Mouse (Mus musculus) heart, embryonic 15.5 days (tissue): ENCODE results near the gene Kif15. TPM values are rescaled to one million over a fixed set of nuclear protein-coding genes. Genes with fewer than 3 reads are reported as not detected.
A peak's percentile ranks its signal among the peaks of the same experiment; 100 is the strongest.

ENCODE experiments used
- ATAC-seq: fragments of 200-750 bp; cut with Nextera tagmentation; replicated peaks from 2 replicates; pipeline ENCODE4 v1.8.0; 2017; ENCODE audit warnings: low read depth, moderate TSS enrichment; ENCODE audit not compliant: insufficient number of reproducible peaks, insufficient read depth, low FRiP score
- H3K27ac ChIP-seq: fragments of 300-500 bp; sonication (generic); 2 replicates; pipeline ENCODE4 v1.5.1; 2015; ENCODE audit warnings: mild to moderate bottlenecking, inconsistent platforms
- H3K27me3 ChIP-seq: fragments of 300-500 bp; sonication (generic); 2 replicates; pipeline ENCODE4 v1.6.1; 2015; ENCODE audit warnings: inconsistent platforms
- H3K36me3 ChIP-seq: fragments of 300-500 bp; sonication (generic); 2 replicates; pipeline ENCODE4 v1.6.1; 2015; ENCODE audit warnings: mild to moderate bottlenecking, inconsistent platforms
- H3K4me1 ChIP-seq: fragments of 300-500 bp; sonication (generic); replicated peaks from 2 replicates; pipeline ENCODE4 v1.6.1; 2015; ENCODE audit warnings: inconsistent platforms
- H3K4me2 ChIP-seq: fragments of 300-500 bp; sonication (generic); 2 replicates; pipeline ENCODE4 v1.6.1; 2015; ENCODE audit warnings: inconsistent platforms, mild to moderate bottlenecking, moderate library complexity
- H3K4me3 ChIP-seq: fragments of 300-500 bp; sonication (generic); 2 replicates; pipeline ENCODE4 v1.5.1; 2015; ENCODE audit warnings: mild to moderate bottlenecking, inconsistent platforms
- H3K9ac ChIP-seq: fragments of 300-500 bp; sonication (generic); 2 replicates; pipeline ENCODE4 v1.6.1; 2015; ENCODE audit warnings: mild to moderate bottlenecking, inconsistent platforms
- H3K9me3 ChIP-seq: fragments of 300-500 bp; sonication (generic); replicated peaks from 2 replicates; pipeline ENCODE4 v1.6.1; 2016; ENCODE audit warnings: inconsistent platforms
- WGBS: fragments of 180-500 bp; shearing (Covaris S2); methylation state at CpG from one replicate; pipeline ENCODE4 v1.1.7; 2015; ENCODE audit warnings: mixed read lengths; 5-methylcytosine and 5-hydroxymethylcytosine counted together
- polyA plus RNA-seq: library from polyadenylated mRNA; unstranded; fragments of >200 nt; fragmentation: Nextera tagmentation; extraction: Ambion mirVana; gene quantifications from 2 replicates; pipeline ENCODE4 v1.2.1, GENCODE M21; 2015

Kif15 gene
- polyA plus RNA-seq, result 23.8 and 31.2 TPM in 2 replicates

DNA sequence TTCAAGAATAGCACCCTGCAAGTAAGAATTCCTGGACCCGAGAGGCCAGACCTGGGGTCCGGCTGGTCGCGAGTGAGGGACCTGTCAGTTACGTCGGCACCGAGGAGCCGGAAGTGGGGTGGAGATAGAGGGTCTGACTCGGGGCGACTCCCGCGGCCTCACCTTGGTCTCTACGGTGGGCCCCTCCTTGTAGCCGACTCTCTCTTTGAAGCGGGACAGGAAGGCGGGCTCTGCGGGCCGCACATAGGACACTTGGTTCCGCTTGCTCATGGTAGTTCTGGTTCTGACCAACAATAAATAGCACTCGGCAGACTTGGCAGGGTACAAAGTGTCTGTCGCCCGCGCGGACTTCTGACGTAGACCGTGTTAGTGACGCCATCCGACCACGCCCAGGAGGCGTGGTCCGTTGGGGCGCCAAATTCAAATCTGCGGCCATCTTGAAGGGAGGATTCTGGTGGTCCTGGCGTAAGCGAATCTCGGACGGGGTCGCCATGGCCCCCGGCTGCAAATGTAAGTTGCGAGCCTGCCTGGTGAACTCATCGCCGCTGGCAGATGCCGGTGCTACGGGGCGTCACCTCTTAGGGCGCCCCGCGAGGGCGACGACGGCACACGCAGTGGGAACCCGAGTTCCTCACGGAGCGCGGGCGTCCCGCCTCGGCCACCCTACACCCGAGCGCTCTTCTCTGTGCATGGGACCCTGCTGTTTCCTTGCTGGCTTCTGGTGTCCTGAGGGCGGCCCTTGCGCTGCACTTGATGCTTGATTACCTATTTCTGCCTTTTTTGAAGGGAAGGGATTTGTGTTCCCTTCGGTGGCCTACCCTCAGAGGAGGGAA lies at the start of gene Kif15, which contains the start of gene 1110059G10Rik:
Gene Kif15, plus strand, starts transcription at position 404 of the 833 bp plus-strand sequence.
Gene 1110059G10Rik, minus strand, starts transcription at position 358 of the 833 bp plus-strand sequence.
- H3K27ac ChIP-seq, result peak within 1 kb of the TSS; percentile 85
- peaks cover 12% of the 10 kb centered on the region for H3K36me3 ChIP-seq
- H3K9ac ChIP-seq, result peak within 1 kb of the TSS; percentile 84
- peak within 1 kb of the TSS; percentile 96 for H3K4me3 ChIP-seq
- ATAC-seq, result peak; percentile 95
- no peaks in the 10 kb centered on the region for H3K27me3 ChIP-seq
- H3K9me3 ChIP-seq, result no peaks in the 10 kb centered on the region
- peak within 1 kb of the TSS; percentile 70 for H3K4me2 ChIP-seq
- peaks cover 16% of the 10 kb centered on the region for H3K4me1 ChIP-seq
- under 1% methylated on average over 64 of the region's 64 CpGs for WGBS

- Histone ChIP-seq H3K9me3 (no peaks in the 10 kb centered on the region), H3K4me1 (0 out of 2 replicates have a peak, but pooled peaks cover 2% of the 10 kb centered on the region), H3K4me2 (no peak overlapping the region), H3K27me3 (no peaks in the 10 kb centered on the region; the same call in 1 of the 2 replicates), H3K36me3 (no peaks in the 10 kb centered on the region; the same call in 1 of the 2 replicates), H3K27ac (no peak overlapping the region), H3K9ac (no peak overlapping the region), H3K4me3 (no peak overlapping the region)
- WGBS, result 79% methylated on average over 2 of the region's 2 CpGs
- ATAC-seq, result no peak
Measured at GRCm38 (mm10) chr9:122901047-122901446, 49.8 kb upstream of the Kif15 start.

DNA sequence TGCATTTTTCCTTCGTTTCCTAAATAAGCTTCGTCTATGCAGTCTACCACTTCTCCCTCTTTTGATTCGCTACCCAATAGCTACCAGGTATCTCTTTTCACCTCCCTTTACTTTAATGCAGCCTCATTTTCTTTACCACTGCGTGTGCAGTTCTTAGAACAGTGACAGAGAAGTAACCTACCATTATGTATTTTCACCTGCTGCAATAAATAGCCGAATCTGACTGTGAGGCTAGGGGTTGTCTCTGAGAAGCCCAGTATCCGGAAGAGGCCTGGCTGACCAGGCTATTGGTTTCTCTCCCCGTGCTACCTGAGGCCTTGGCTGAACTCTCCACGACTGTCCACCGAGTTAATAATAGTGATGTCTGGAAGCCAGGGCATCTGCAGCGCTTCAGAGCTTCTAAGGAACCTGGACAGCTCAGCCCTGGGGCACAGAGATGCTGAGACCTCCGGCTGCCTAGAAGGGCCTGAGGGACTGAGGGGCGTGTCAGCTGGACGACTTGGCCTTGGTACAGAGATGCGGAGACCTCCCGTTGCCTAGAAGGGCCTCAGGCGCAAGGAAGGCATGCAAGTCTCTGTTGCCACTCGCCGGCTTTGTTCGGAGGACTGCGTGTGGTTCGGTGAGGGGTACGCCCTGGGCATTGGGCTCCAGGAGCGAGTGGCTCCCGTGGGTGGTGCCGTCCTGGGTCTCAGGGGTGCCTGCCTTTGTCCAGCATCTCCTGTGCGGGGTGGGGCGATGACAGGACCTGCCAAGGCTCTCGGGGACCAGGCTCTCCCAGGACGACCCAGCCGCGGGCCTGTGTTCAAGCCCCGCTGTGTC lies 47.9 kb upstream of the Kif15 start:
- Histone ChIP-seq H3K4me1 (0 out of 2 replicates have a peak, but pooled peaks cover 2% of the 10 kb centered on the region), H3K36me3 (no peaks in the 10 kb centered on the region), H3K9ac (peak overlapping the region; percentile 71), H3K4me3 (peak overlapping the region; percentile 71), H3K4me2 (peak overlapping the region; percentile 91), H3K9me3 (no peaks in the 10 kb centered on the region), H3K27ac (no peak overlapping the region), H3K27me3 (no peaks in the 10 kb centered on the region; the same call in 1 of the 2 replicates)
- ATAC-seq, result peak; percentile 88
- WGBS, result 18% methylated on average over 32 of the region's 32 CpGs

DNA sequence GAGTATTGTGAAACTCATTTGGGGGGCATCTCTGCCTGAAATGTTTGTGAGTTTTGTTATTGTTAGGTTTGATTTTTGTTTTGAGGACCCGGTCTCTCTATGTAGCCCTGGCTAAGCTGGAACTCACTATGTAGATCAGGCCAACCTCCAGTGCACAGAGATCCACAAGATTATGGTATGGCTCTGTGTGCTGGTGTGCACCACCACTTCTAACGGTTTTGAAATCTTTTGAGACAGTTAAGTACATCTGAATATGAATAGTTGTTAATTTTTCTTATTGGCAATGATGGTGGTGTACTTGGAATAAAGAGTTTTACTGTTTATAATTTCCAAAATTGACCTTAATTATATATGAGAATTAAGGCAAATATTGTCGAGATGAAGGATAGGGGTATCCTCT lies 28.4 kb upstream of the Kif15 start:
- Histone ChIP-seq H3K9me3 (no peaks in the 10 kb centered on the region), H3K4me3 (peak overlapping the region; percentile 90), H3K27me3 (0 out of 2 replicates have a peak, but pooled peaks cover 4% of the 10 kb centered on the region), H3K36me3 (peaks cover 27% of the 10 kb centered on the region), H3K9ac (no peak overlapping the region; the same call in 1 of the 2 replicates), H3K4me2 (peak overlapping the region; percentile 81), H3K4me1 (peaks cover 6% of the 10 kb centered on the region; the same call in 1 of the 2 replicates), H3K27ac (no peak overlapping the region)
- no peak for ATAC-seq
- WGBS, result 28% methylated on average over 3 of the region's 3 CpGs

DNA sequence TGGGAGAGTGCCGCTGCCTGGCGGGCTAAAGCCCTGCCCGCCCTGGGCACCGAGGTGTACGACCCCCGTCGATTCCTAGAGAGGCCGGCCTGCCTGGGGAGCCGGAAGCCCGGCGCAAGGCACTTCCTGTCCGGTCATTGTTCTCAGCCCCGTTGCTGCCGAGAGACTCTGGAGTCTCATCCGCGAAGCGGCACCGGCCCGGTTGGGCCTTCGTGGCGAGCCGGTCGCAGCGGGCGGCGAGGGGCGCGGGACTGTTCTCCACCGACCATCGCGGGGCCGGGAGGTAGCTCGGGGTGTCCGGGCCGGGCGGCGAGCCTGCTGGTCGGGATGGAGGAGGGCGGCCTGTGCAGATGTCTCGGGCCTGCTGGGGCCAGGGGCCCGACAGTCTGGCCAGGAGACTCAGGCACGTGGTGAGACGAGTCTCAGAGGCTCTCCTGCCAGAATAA lies 27.9 kb upstream of the Kif15 start, which contains the start of gene Zfp105:
Gene Zfp105, plus strand, starts transcription at position 137 of the 446 bp plus-strand sequence.
- H3K4me3 ChIP-seq, result peak within 1 kb of the TSS; percentile 90
- peaks cover 32% of the 10 kb centered on the region for H3K36me3 ChIP-seq
- 0 out of 2 replicates have a peak, but pooled peaks cover 4% of the 10 kb centered on the region for H3K27me3 ChIP-seq
- H3K4me2 ChIP-seq, result peak within 1 kb of the TSS; percentile 81
- peak within 1 kb of the TSS; percentile 94 for H3K9ac ChIP-seq
- H3K9me3 ChIP-seq, result no peaks in the 10 kb centered on the region
- H3K4me1 ChIP-seq, result peaks cover 6% of the 10 kb centered on the region; the same call in 1 of the 2 replicates
- WGBS, result 1% methylated on average over 43 of the region's 43 CpGs
- peak; percentile 88 for ATAC-seq
- H3K27ac ChIP-seq, result peak within 1 kb of the TSS; percentile 70

DNA sequence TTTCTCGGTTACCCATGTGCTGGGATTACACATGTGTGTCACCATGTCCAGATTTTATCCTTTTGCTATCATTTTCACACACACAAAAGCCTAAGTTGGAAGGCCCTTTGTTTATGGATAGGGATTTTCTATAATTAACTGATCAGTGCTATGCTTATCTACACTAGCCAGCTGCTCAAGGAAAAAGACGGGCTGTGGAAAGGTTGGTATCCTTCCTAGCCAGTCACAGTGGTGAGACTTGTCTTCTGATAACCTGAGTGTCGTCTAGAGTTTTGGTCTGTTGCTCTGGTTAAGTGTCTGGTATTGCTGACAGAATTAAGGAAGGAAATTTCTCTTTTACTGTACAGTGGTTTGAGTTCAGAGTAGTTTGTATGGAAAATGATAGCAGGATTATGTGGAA lies 21.9 kb upstream of the Kif15 start:
- Histone ChIP-seq H3K27ac (no peak overlapping the region), H3K4me1 (peaks cover under 1% of the 10 kb centered on the region; the same call in 1 of the 2 replicates), H3K9ac (no peak overlapping the region), H3K36me3 (peaks cover 68% of the 10 kb centered on the region), H3K9me3 (0 out of 2 replicates have a peak, but pooled peaks cover 5% of the 10 kb centered on the region), H3K27me3 (no peaks in the 10 kb centered on the region), H3K4me3 (no peak overlapping the region), H3K4me2 (no peak overlapping the region)
- 79% methylated on average over 3 of the region's 3 CpGs for WGBS
- no peak for ATAC-seq

DNA sequence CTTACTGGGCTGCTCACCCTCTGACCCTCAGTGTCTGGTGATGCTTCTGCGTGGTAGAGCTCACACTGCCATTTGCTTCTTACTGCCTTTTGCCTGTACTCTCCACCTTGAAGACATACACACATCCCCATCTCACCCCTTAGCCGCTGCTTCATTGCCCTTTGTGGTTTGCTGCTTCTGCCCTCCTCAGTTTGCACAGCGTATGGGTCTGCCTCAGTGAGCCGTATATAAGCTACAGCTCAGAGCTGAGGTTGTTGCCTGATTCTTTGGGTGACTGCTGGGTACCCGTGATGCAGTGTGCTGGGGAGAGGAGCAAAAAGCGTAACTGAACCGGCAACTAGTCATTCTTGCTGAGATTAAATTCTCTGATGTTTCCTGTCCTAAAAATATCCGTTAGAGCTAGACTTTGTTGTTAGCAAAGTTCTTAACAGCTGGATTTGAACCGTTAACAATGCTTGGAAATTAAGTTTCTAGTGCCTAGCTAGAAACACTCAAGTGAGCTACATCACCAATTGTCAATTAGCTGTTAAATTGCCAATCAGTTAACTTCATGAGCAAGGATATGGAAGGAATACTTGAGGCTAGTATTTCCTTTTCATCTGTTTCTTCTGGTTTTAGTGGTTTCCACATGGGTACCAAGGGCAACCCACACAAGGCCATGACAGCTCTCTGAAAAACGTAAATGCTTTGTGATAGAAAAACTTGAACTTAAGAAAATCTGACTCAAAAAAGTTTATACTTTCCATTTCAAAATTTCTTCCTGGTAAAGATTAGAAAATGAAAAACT lies 47.8 kb downstream of the Kif15 start:
- Histone ChIP-seq H3K4me1 (no peaks in the 10 kb centered on the region), H3K27me3 (no peaks in the 10 kb centered on the region), H3K4me3 (no peak overlapping the region), H3K9me3 (no peaks in the 10 kb centered on the region), H3K36me3 (peaks cover 72% of the 10 kb centered on the region), H3K27ac (no peak overlapping the region), H3K4me2 (no peak overlapping the region), H3K9ac (no peak overlapping the region)
- no peak for ATAC-seq
- 91% methylated on average over 10 of the region's 10 CpGs for whole genome bisulfite sequencing

DNA sequence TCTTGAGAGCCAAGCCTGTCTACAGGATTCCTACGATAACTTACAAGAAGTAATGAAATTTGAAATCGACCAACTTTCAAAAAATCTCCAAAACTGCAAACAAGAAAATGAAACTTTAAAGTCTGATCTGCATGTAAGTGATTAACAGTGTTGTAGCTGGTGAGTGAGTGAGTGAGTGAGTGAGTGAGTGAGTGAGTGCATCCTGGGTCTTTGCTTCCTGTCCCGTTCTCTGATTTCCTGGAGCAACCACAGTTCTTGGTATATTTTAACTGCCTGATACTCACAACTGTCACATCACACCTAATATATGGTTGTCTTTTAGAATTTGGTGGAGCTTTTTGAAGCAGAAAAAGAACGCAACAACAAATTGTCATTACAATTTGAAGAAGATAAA lies 48.3 kb downstream of the Kif15 start:
- Histone ChIP-seq H3K27me3 (no peaks in the 10 kb centered on the region), H3K36me3 (peaks cover 72% of the 10 kb centered on the region), H3K27ac (no peak overlapping the region), H3K4me2 (no peak overlapping the region), H3K4me3 (no peak overlapping the region), H3K4me1 (no peaks in the 10 kb centered on the region), H3K9me3 (no peaks in the 10 kb centered on the region), H3K9ac (no peak overlapping the region)
- ATAC-seq, result no peak
- WGBS, result 93% methylated on average over 4 of the region's 4 CpGs

GRCm38 (mm10) chr9:123004718-123005117 lies 53.9 kb downstream of the Kif15 start:
- no peak for ATAC-seq

DNA sequence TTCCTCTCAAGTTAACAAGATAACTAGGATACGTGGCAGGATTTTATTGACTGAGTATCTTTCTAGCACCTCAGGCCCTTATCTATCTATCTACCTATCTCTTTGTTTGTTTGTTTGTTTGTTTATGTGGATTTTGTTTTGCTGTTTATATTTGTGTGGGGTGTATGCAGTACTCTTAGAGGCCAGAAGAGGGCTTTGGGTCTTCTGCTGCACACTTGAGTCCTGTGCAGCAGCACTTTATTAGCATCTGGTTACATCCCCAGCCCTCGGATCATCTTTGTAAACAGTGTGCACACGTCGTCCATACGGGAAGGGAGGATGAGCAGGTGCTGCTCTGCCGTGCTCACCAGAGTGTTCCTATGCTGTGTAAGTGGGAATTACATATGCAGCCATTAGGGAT lies 55.2 kb downstream of the Kif15 start:
- Histone ChIP-seq H3K36me3 (peaks cover 83% of the 10 kb centered on the region), H3K9me3 (no peaks in the 10 kb centered on the region)
- 88% methylated on average over 6 of the region's 6 CpGs for WGBS

More at GRCm38 (mm10) chr9:123004718-123005117, 53.9 kb downstream of the Kif15 start:
- Histone ChIP-seq H3K9ac (no peak overlapping the region), H3K27me3 (no peaks in the 10 kb centered on the region), H3K36me3 (peaks cover 81% of the 10 kb centered on the region), H3K4me3 (no peak overlapping the region), H3K9me3 (no peaks in the 10 kb centered on the region), H3K27ac (no peak overlapping the region), H3K4me1 (no peaks in the 10 kb centered on the region), H3K4me2 (no peak overlapping the region)
- WGBS, result 85% methylated on average over 2 of the region's 2 CpGs

More for the DNA sequence above, 55.2 kb downstream of the Kif15 start:
- no peak for ATAC-seq
- no peak overlapping the region for H3K4me3 ChIP-seq
- no peaks in the 10 kb centered on the region for H3K27me3 ChIP-seq
- H3K27ac ChIP-seq, result no peak overlapping the region
- H3K4me1 ChIP-seq, result no peaks in the 10 kb centered on the region
- H3K4me2 ChIP-seq, result no peak overlapping the region
- H3K9ac ChIP-seq, result no peak overlapping the region
